Mouse (Mus musculus) stomach, adult 2 months (tissue): ENCODE data around the gene Tbc1d23. TPM values are rescaled to one million over a fixed set of nuclear protein-coding genes. Genes with fewer than 3 reads are reported as not detected.

Experiments
- polyA plus RNA-seq: library from polyadenylated mRNA; depleted of rRNA; stranded (reverse); fragments of >200 nt; gene quantifications from 2 replicates; pipeline ENCODE4 v1.2.3, GENCODE M21; 2012; rRNA removed

Tbc1d23 gene
- 0.82 and 1.2 TPM in 2 replicates for polyA plus RNA-seq

GRCm38 (mm10) chr16:57231089-57231936 lies at the start of gene Tbc1d23:
TSS of gene Tbc1d23 (minus strand) at chr16:57231504.

GRCm38 (mm10) chr16:57166611-57167513 lies 64.4 kb downstream of the Tbc1d23 start, which contains the start of gene Nit2:
TSS of gene Nit2 (minus strand) at chr16:57167341.

GRCm38 (mm10) chr16:57120913-57121815 lies 110.1 kb downstream of the Tbc1d23 start, which contains the start of gene Tomm70a:
TSS of gene Tomm70a (plus strand) at chr16:57121703.

Other genes with a start within 250 kb of the Tbc1d23 start
- gene Tmem45a2, start 160.1 kb downstream of the Tbc1d23 start, polyA plus RNA-seq: 0.06 TPM in 2 replicates
- gene Tomm70a, start 109.8 kb downstream of the Tbc1d23 start, polyA plus RNA-seq: 3.4 and 4.8 TPM in 2 replicates
- gene Nit2, start 64.2 kb downstream of the Tbc1d23 start, polyA plus RNA-seq: 4.2 and 5.5 TPM in 2 replicates
- not detected in 2 replicates for gene Tmem30c, start 61.4 kb upstream of the Tbc1d23 start, polyA plus RNA-seq
- 1.8 and 2.4 TPM in 2 replicates for gene Filip1l, start 121.6 kb upstream of the Tbc1d23 start, polyA plus RNA-seq